Mouse (Mus musculus): ENCODE data around the gene Cd247.

DNA sequence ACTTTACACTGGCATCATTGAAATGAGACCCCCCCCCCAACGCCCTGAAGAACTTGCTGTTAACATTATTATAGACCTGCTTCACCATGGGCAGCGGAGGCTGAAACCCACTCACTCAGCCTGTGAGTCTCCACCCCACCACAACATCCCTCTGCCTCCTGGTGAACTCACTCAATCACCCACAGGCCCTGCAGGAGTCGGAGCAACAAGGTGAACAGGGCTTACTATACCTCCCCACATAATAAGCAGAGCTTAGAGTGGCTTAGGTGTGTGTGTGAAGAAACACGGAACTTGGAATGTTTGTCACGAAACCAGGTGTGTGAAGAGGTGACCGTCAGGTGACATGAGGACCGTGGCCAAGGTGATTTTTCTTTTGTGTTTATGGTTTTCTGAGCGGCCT, 46.5 kb upstream of the Cd247 start:
- TF ChIP-seq CTCF (IDR thresholded peaks at IDR 0.05; ENCODE audit: extremely low read depth, insufficient read depth, low read length) (no peak), POLR2A (IDR thresholded peaks at IDR 0.05; ENCODE audit: extremely low read depth, insufficient read depth, low read length) (no peak)

Measured in cortical plate, adult 2 months (tissue).